Mouse (Mus musculus) liver, adult 2 months (tissue): ENCODE data around the gene Xylt1.

Source experiments
- CTCF ChIP-seq: fragments of 200-500 bp; IDR thresholded peaks from 2 replicates; pipeline ENCODE4 v1.5.1; 2011; ENCODE audit warnings: low read depth, low read length, control low read depth
- POLR2A ChIP-seq: fragments of 200-500 bp; IDR thresholded peaks from 2 replicates; pipeline ENCODE4 v1.6.1; 2011; ENCODE audit warnings: low read length, control low read depth; ENCODE audit not compliant: insufficient read depth; ENCODE audit errors: extremely low read depth

GRCm38 (mm10) chr7:117380418-117381187, at the start of gene Xylt1:
- TF ChIP-seq CTCF (no peak), POLR2A (no peak)
